Mouse (Mus musculus): Measurements from ENCODE around the gene Sos1.

DNA sequence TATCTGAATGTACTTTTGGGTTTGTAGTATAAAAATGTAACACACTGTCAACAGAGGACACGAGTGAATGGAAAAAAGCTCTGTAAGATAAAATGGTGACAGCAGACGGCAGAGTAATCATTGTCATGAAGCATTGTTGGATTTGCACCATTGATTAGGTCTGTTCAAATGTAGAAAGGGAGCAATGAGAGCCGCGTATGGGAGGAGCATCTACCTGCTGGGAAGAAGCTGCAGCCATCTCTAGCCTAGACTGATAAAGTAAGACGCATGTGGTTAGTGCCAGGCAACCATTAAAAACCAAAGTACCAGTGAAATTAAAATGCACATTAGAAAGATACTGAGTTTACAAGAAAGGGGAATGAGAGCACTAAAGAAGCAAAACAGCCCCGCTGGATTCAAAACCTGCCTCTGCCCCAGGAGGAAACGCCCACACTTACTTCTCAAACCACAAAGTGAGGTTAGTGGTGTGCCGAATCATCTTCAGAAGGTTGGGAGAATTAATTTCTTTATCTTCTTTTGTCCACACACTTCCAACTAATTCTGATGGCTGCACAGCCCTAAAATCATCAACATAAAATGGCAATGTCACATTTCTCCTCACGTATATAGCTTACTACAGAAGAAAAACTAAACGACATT, 61.6 kb downstream of the Sos1 start:
- TF ChIP-seq CTCF (IDR thresholded peaks at IDR 0.05; ENCODE audit: low read depth, low read length): no peak
- TF ChIP-seq GATA1 (IDR thresholded peaks at IDR 0.05; ENCODE audit: borderline replicate concordance, low read length): no peak
- TF ChIP-seq TAL1 (conservative IDR thresholded peaks at IDR 0.05; ENCODE audit: low read depth, low read length): no peak
- TF ChIP-seq POLR2AphosphoS5 (IDR thresholded peaks at IDR 0.05; ENCODE audit: insufficient replicate concordance, low read depth, low read length): no peak

Data from G1E (cell line).